Mouse (Mus musculus) brain, embryonic 14.5 days (tissue): ENCODE results near the gene Ttc29.

Experiments used
- CTCF ChIP-seq: fragments of 200-500 bp; IDR thresholded peaks from 2 replicates; pipeline ENCODE4 v1.5.1; 2012; ENCODE audit warnings: inconsistent platforms, mild to moderate bottlenecking, moderate library complexity, borderline replicate concordance; ENCODE audit not compliant: insufficient read depth, insufficient read length; ENCODE audit errors: extremely low read depth
- POLR2A ChIP-seq: fragments of 200-500 bp; IDR thresholded peaks from 2 replicates; pipeline ENCODE4 v1.6.1; 2012; ENCODE audit warnings: mild to moderate bottlenecking, inconsistent platforms, borderline replicate concordance; ENCODE audit not compliant: poor library complexity, insufficient read depth, insufficient read length, severe bottlenecking; ENCODE audit errors: extremely low read depth

DNA sequence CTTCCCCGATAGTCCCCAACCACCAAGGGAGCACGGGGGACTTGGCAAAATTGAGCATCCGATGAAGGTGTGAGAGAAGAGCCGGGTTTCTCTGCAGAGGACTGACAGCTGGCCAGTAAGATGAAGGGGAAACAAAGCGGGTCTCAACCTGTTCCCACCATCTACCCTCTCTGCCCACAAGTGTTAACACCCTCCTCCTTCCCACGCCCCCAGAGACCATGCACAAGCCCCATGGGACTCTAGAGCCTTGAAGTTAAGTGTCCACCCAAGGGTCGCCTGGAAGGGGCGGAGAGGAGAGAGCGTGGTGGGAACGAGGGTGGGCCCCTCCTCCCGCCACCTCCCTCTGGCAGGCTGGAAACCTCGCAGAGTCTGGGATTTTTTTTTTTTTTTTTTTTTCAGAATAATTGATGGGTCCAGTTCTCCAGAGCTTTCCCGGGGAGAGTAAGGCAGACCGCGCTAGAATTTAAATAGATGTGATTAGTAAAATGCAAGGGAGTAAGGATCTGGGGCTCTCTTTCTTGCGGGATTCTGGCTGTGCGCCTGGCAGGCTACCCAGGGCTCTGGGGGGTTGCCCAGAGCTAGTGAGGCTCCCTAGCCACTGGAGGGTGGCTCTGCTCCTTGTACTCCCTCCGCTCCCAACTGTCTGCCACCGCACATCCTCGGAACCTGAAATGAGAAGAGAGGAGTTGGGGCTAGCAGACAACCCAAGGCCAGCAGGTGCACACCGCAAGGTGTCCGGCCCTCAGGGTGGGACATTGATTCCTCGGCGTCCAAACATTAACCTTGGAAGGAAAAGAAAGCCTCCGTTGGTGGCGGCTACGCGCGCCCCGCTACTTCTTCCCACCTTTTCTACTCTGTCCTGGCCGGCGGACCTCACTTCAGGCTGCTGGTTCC is 214.0 kb downstream of the Ttc29 start:
- TF ChIP-seq CTCF (no peak), POLR2A (no peak)
